Mouse (Mus musculus) heart, embryonic 14.5 days (tissue): ENCODE measurements around the gene Zcchc8. TPM values are rescaled to one million over a fixed set of nuclear protein-coding genes. Genes with fewer than 3 reads are reported as not detected.
A peak's percentile ranks its signal among the peaks of the same experiment; 100 is the strongest.

Source experiments
- ATAC-seq: fragments of 200-750 bp; cut with Nextera tagmentation; 2 replicates; pipeline ENCODE4 v1.8.0; 2017; ENCODE audit warnings: low read depth, moderate TSS enrichment; ENCODE audit not compliant: insufficient number of reproducible peaks, insufficient read depth, low FRiP score
- H3K27ac ChIP-seq, 2 experiments: fragments of 200-500 bp in 1 of 2; fragments of 300-500 bp in 1 of 2; sonication (generic) in 1 of 2; replicated peaks in 1 of 2; 2 replicates each; pipeline ENCODE4 v1.5.1; 2012 to 2014; ENCODE audit warnings: low read depth in 2 of 2, low read length in 2 of 2, control low read depth in 1 of 2, mild to moderate bottlenecking in 1 of 2, mixed read lengths in 1 of 2; ENCODE audit not compliant: control insufficient read depth in 1 of 2, insufficient read depth in 1 of 2
- H3K27me3 ChIP-seq: fragments of 300-500 bp; sonication (generic); 2 replicates; pipeline ENCODE4 v1.6.1; 2014; ENCODE audit warnings: mild to moderate bottlenecking, low read length, control low read depth; ENCODE audit not compliant: control insufficient read depth, insufficient read depth
- H3K36me3 ChIP-seq: fragments of 300-500 bp; sonication (generic); 2 replicates; pipeline ENCODE4 v1.6.1; 2014; ENCODE audit warnings: mild to moderate bottlenecking, control low read depth, low read length, mixed read lengths; ENCODE audit not compliant: control insufficient read depth, insufficient read depth
- H3K4me1 ChIP-seq, 2 experiments: fragments of 200-500 bp in 1 of 2; fragments of 300-500 bp in 1 of 2; sonication (generic) in 1 of 2; 2 replicates each; pipeline ENCODE4 v1.6.1; 2012 to 2014; ENCODE audit warnings: low read length in 2 of 2, control low read depth in 1 of 2, mixed read lengths in 1 of 2; ENCODE audit not compliant: control insufficient read depth in 2 of 2, insufficient read depth in 2 of 2
- H3K4me2 ChIP-seq: fragments of 300-500 bp; sonication (generic); 2 replicates; pipeline ENCODE4 v1.6.1; 2014; ENCODE audit warnings: mild to moderate bottlenecking, low read length
- H3K4me3 ChIP-seq, 2 experiments: fragments of 200-500 bp in 1 of 2; fragments of 300-500 bp in 1 of 2; sonication (generic) in 1 of 2; 2 replicates each; pipeline ENCODE4 v1.5.1; 2012 to 2014; ENCODE audit warnings: low read length in 2 of 2, mild to moderate bottlenecking in 2 of 2, control low read depth in 1 of 2, low read depth in 1 of 2, moderate library complexity in 1 of 2; ENCODE audit not compliant: control insufficient read depth in 1 of 2, insufficient read depth in 1 of 2
- H3K9ac ChIP-seq: fragments of 300-500 bp; sonication (generic); 2 replicates; pipeline ENCODE4 v1.6.1; 2014; ENCODE audit warnings: mild to moderate bottlenecking, low read length
- H3K9me3 ChIP-seq: fragments of 300-500 bp; sonication (generic); 2 replicates; pipeline ENCODE4 v1.6.1; 2016; ENCODE audit warnings: low read length, control low read depth; ENCODE audit not compliant: control insufficient read depth
- WGBS: fragments of 180-500 bp; shearing (Covaris S2); extraction: QIAGEN DNeasy Blood & Tissue Kit; methylation state at CpG from one replicate; pipeline ENCODE4 v1.1.7; 2014; 5-methylcytosine and 5-hydroxymethylcytosine counted together
- polyA plus RNA-seq: library from polyadenylated mRNA; unstranded; fragments of >200 nt; fragmentation: Nextera tagmentation; extraction: Ambion mirVana; gene quantifications from 2 replicates; pipeline ENCODE4 v1.2.1, GENCODE M21; 2014

Gene Zcchc8
- polyA plus RNA-seq, 1 experiment from 2014 or later = 57.0 TPM

- Histone ChIP-seq H3K36me3 (peaks cover 77% of the 10 kb centered on the region), H3K4me3 (no peak overlapping the region), H3K4me2 (no peak overlapping the region), H3K27me3 (no peaks in the 10 kb centered on the region), H3K9me3 (no peaks in the 10 kb centered on the region), H3K9ac (no peak overlapping the region), H3K4me1 (peaks cover 0 to 6% of the 10 kb centered on the region in 2 experiments; a peak in 1 of 4 replicates), H3K27ac (no peak overlapping the region)
- 55% methylated on average over 11 of the region's 11 CpGs for WGBS
- peak; percentile 36; the same call in 1 of the 2 replicates for ATAC-seq
Observed at GRCm38 (mm10) chr5:123700625-123701024, 20.3 kb downstream of the Zcchc8 start.

GRCm38 (mm10) chr5:123699198-123699597 lies 21.7 kb downstream of the Zcchc8 start:
- no peak overlapping the region for H3K4me3 ChIP-seq
- no peak overlapping the region for H3K27ac ChIP-seq
- H3K36me3 ChIP-seq = peaks cover 63% of the 10 kb centered on the region
- no peak for ATAC-seq
- H3K4me1 ChIP-seq = peaks cover 7 to 14% of the 10 kb centered on the region in 2 experiments
- 26% methylated on average over 3 of the region's 3 CpGs for WGBS
- H3K4me2 ChIP-seq = no peak overlapping the region
- no peak overlapping the region for H3K9ac ChIP-seq
- no peaks in the 10 kb centered on the region for H3K9me3 ChIP-seq
- H3K27me3 ChIP-seq = no peaks in the 10 kb centered on the region

GRCm38 (mm10) chr5:123696961-123697360 lies 23.9 kb downstream of the Zcchc8 start:
- Histone ChIP-seq H3K4me1 (peaks cover 8 to 17% of the 10 kb centered on the region in 2 experiments), H3K9me3 (no peaks in the 10 kb centered on the region), H3K27ac (no peak overlapping the region), H3K27me3 (no peaks in the 10 kb centered on the region), H3K9ac (no peak overlapping the region), H3K4me3 (no peak overlapping the region), H3K36me3 (peaks cover 41% of the 10 kb centered on the region), H3K4me2 (no peak overlapping the region)
- no peak for ATAC-seq
- WGBS = 73% methylated on average over 4 of the region's 4 CpGs

- Histone ChIP-seq H3K36me3 (peaks cover 34% of the 10 kb centered on the region), H3K4me2 (no peak overlapping the region), H3K4me3 (no peak overlapping the region), H3K9me3 (no peaks in the 10 kb centered on the region), H3K4me1 (peaks cover 8 to 17% of the 10 kb centered on the region in 2 experiments), H3K27ac (no peak overlapping the region), H3K27me3 (no peaks in the 10 kb centered on the region), H3K9ac (no peak overlapping the region)
- no peak for ATAC-seq
- 93% methylated on average over 7 of the region's 7 CpGs for WGBS
Observed at GRCm38 (mm10) chr5:123696244-123696643, 24.7 kb downstream of the Zcchc8 start.

- Histone ChIP-seq H3K4me1 (peaks cover 8 to 11% of the 10 kb centered on the region in 2 experiments), H3K27ac (peak overlapping the region; percentile 59 to 81), H3K27me3 (no peaks in the 10 kb centered on the region), H3K36me3 (peaks cover 16% of the 10 kb centered on the region), H3K4me2 (no peak overlapping the region), H3K9ac (no peak overlapping the region), H3K9me3 (no peaks in the 10 kb centered on the region), H3K4me3 (no peak overlapping the region)
- ATAC-seq = no peak; the same call in 1 of the 2 replicates
- WGBS = 31% methylated on average over 6 of the region's 6 CpGs
Observed at GRCm38 (mm10) chr5:123694468-123694867, 26.4 kb downstream of the Zcchc8 start.

- peak within 1 kb of the TSS; percentile 93 for H3K4me2 ChIP-seq
- ATAC-seq = peak; percentile 55
- H3K4me1 ChIP-seq = peaks cover 6 to 34% of the 10 kb centered on the region in 2 experiments
Observed at GRCm38 (mm10) chr5:123684221-123685144, 36.4 kb downstream of the Zcchc8 start, which contains the start of gene Clip1. Gene Clip1, minus strand, starts transcription at chr5:123684618.

DNA sequence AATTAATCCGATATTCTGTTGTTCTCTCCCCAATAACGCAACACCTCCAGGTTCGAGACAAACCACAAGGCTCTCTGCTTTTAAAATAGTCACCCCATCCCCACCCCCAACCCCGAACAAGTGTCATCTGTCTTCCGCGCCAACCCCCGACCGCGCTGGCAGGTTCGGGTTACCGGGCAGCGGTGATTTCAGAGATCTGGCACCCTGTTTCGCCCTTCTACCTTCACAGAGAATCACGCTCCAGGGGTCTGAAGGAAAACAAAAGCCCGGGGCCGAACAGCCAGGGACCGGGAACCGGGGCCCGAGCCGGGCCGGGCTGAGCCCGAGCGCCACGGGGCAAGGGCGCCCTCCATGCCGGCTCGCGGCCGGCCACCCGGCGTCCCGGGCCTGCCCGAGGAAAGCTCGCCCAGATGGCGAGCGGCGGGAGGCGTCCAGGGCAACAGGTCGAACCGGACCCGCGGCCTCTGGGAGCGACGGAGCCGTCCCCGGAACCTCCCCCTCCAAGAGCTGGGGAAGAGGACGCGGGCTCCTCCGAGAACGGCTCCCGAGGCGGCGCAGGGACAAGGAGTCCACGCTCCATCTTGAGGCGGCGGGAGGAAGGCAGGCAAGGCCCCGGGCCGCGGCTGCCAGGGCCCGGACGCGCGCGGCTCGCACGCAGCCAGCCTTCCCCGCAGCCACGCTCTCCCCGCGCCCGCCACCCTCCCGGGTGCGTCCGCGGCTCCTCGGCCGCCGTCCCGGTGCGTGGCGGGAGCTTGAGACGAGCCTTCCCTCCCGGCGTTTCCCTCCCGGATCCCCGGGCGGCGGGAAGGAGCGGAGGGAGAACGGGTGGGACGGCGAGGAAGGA lies 37.3 kb downstream of the Zcchc8 start:
- Histone ChIP-seq H3K4me1 (peaks cover 6 to 41% of the 10 kb centered on the region in 2 experiments), H3K4me3 (peak overlapping the region; percentile 90 to 98), H3K9ac (peak overlapping the region; percentile 99), H3K36me3 (no peaks in the 10 kb centered on the region), H3K27ac (peak overlapping the region; percentile 88 to 96), H3K4me2 (peak overlapping the region; percentile 93), H3K9me3 (no peaks in the 10 kb centered on the region), H3K27me3 (no peaks in the 10 kb centered on the region)
- peak; percentile 47 for ATAC-seq
- WGBS = under 1% methylated on average over 72 of the region's 92 CpGs

More at GRCm38 (mm10) chr5:123684221-123685144, 36.4 kb downstream of the Zcchc8 start, which contains the start of gene Clip1:
- Histone ChIP-seq H3K9ac (peak within 1 kb of the TSS; percentile 99), H3K27me3 (no peaks in the 10 kb centered on the region), H3K4me3 (peak within 1 kb of the TSS; percentile 90 to 98), H3K36me3 (no peaks in the 10 kb centered on the region), H3K9me3 (no peaks in the 10 kb centered on the region), H3K27ac (peak within 1 kb of the TSS; percentile 88 to 96)
- whole genome bisulfite sequencing = 2% methylated on average over 47 of the region's 64 CpGs
